Mouse (Mus musculus) lung, adult 18-20 months (tissue): ENCODE measurements around the gene Macf1.
"Not testable (repeated sequence)": the region's sequence is repeated elsewhere in the genome, so short reads cannot be mapped to it uniquely, and the experiment has no call there.

Source experiments
- DNase-seq, 2 experiments: peaks; one replicate each; pipeline ENCODE4 v3.0.0; 2022; ENCODE audit warnings: mixed read lengths in 2 of 2

Gene Macf1

DNA sequence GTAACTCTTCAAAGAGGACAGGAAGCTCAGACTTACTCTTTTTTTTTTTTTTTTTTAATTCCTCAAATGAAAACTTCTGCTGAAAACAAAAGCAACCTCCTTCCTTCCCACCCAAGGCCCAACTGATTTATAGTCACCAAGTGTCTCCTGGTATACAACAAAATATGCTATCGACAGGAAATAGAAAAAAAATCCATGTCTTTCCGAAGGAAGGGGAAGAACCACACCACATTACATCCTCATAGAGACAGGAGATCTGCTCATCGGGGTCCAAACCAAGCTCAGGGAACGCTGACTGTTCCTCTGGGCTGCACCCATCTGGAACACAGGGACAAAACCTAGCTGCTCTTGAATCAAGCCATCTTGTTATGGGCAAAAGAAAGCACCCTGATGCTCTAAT, 50.3 kb downstream of the Macf1 start:
- DNase-seq = no peak

DNA sequence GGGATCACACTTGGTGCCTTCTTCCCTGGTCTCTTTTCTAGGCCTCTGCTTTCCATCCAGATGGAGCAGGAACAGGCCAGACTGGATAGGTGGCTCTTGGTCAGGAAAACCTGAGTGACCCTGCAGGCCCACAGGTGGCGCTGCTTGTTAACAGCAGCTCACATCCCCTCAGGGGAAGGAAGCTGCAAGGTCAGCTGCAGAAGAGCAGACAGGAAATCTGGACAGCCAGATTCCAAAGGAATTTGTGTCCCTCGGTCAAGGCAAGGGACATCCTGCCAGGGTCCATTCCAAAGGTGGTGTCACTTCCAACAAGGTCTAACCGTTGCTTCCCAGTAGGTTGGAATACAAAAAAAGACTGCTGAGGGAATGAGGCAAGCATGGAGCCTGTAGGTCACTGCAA, 50.8 kb downstream of the Macf1 start:
- peak; percentile 85 to 88 for DNase-seq

DNA sequence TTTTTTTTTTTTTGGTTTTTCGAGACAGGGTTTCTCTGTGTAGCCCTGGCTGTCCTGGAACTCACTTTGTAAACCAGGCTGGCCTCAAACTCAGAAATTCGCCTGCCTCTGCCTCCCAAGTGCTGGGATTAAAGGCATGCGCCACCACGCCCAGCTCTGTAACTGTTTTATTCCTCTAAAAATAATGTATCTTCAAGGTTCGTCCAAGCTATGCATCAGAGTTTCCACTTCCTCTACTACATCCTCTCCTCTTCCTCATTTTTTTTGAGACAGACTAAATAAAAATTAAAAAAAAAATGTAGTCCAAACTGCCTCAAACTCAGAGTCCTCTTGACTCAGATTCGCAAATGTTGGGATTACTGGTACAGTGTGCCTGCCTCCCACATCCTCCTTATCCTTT, 52.0 kb downstream of the Macf1 start:
- DNase-seq = not testable (repeated sequence)

DNA sequence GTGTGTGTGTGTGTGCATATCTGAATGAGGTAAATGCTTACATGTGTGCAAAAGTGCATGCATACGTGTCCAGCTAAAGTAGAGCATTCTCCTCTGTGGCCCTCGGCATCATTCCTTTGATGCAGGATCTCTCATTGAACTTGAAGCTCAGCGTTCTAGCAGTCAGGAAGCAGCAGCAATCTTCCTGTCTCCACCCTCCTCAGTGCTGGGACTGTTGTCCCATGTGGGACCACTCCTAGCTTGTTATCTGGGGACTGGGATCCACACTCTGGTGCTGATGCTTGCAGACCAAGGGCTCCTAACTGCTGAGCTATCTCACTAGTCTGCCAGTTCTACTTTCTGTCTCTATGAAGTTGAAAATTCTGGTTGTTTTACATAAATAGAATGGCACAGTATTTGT, 52.5 kb downstream of the Macf1 start:
- DNase-seq = no peak

DNA sequence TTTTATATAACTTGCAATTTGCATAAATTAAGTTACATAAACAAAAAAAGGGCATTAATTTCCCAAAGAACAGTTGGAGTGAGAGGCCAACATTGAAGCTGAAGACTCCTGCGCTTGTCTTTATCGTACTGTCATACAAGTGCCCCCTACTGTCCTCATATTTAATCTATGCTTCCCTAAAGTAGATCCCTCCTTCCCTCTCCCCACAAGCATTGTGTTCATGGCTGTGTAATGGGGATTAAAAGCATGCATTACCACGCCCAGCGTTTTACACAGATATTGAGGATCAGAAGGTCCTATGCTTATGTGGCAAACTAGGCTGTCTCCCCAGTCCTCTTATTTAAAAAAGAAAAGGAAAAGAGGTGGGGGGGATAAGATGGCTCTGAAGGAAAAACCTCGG, 56.5 kb downstream of the Macf1 start:
- DNase-seq = no peak

DNA sequence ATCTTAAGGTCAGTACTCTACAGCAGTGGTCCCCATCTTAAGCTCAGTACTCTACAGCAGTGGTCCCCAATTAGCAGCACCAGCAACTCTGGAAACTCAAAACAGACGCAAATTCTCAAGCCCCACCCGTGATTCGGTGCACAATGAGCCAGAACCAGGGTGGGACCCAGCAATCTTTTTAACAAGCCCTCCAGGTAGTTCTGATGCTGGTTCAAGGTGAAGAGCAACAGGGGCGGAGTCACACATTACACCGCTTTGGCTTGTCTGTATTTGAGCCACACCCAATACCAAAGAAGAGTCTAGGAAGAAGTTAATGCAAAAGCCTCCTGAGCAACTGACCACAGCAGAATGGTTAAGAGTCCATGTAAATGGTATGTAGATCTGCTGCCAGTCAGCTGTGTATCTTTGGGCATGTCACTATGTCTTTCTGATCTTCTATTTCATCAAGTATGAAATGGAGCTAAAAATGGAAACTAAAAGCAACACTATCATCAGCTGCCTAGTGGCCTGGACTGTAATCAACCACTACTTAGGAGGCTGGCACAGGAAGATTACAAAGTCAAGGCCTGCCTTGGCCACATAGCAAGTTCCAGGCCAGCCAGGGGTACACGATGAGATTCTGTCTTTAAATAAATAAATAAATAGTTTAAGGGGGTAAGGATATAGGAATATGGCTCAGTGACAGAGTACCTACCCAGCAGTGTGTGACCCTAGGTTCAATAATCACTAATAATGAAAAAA, 58.7 kb downstream of the Macf1 start:
- DNase-seq = no peak

DNA sequence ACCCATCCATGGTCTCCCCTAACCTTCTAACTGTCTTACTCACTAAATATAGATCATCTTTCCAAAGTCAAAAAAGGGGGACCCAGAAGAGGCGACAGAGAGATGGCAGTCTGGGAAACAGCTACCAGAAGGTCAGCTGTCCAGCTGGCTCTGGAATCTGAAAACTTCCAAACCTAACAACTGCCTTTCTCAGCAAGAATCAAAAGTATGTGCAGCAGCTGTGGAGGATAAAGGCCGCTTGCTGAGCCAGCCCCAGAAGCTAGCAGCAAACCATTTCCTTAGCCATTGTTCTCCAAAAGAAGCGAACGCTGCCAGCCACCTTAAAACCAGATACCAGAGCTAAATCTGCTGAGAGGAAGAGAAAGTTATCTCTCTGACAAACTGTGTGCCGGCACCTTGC, 59.7 kb downstream of the Macf1 start:
- peak; percentile 37 to 46 for DNase-seq

DNA sequence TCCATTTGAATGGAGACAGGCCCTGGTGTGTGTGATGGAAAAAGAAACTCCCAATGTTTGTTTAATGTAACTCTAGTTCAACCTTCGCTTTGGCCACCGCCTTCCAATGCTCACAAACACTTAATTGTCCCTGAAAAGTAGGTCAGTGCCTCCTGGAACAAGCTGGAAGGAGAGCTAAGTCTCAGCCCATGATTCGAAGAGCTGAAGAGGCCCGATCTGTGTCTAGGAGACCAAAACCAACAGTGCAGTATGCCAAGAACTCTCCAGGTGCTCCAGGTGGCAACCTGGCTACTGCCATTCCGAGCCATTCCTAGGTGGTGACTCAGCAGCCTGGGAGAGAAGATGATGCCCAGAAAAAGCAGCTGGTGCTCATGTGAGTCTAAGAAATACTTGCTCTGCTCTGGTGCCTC, 60.4 kb downstream of the Macf1 start:
- DNase-seq = peak; percentile 85 to 92

DNA sequence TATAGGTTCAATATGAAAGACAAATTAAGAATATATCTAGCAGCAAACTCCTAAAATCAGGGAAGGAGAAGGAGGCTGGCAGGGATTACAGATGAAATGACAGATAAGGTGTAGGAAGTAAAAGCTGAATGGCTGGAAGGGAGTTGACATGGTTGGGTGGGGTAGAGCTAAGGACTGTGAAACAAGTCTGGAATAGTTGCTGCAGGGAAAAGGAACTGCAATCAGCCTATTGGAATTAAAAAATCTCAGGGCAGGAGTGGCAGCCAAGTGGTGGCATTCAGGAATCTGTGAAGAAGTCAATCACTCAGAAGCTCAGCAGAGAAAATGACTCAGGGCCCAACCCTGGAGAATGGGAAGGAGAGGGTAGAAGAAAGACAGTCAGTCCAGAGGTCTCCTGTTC, 62.4 kb downstream of the Macf1 start:
- peak in 1 of 2 experiments; percentile 59 for DNase-seq

DNA sequence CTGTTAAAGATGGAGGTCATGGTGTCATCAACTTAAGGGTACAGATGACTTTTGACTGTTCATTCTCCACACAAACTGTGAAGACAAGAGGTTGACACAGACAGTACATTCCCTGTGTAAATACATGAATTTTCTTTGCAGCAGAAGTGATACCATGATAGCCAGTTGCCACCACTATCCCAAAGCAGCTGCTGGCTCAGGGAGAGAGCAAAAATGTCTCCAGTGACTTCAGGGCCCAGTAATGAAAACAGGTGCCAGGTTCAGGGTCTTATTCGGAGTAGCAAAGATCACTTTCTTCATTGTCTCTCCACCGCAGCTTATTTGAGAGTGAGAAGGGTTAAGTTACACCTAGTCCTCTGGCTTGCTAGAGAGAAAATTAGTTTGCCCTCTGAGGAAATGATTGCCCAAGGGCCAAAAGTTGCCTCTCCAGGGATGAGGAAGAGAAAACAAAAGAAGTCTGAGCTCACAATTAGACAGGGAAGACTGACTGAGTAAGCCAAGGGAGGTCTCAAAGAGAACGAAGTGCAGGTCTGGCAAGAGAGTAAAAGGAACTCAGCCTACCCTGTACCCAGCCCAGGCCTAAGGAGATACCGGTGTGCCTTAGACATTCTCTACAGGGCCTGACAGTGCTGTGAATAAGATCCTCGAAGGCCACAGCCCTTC, 66.3 kb downstream of the Macf1 start:
- DNase-seq = no peak

DNA sequence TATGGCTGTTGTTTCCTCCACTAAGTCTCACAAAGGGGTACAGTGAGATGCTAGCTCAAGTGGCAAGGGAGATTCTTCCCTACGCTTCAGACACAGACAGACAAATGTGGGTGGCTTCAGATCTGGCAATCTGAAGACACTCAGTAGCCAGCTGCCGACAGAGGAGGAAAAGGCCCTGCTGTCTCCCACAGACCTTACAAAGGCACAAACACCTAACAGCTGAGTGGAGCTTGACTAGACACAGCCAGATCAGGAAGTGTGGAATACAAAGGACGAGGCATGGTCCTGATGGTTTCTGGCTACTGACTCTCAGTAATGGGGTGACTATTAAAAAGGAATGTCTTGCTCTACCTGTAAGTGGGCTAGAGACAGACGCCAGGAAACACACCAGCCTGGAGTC, 67.2 kb downstream of the Macf1 start:
- DNase-seq = peak in 1 of 2 experiments; percentile 46

DNA sequence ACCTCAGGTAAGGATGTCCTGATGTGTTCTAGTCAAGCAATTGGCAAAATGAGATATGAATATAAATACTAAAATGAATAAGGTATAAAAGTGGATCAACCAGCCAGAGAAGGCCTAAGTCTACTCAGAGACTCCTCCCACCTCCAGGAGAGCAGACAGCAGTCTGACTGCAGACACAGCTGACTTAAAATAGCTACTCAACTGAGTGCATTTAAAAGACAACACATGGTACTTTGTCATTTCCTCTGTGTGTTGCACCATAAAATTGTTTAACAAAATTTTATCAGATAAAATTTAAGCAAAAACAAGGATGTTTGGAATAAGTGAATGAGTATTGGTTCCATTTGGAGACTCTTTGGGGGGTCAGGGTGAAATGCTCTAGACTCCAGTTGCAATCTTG, 67.7 kb downstream of the Macf1 start:
- peak in 1 of 2 experiments; percentile 52 for DNase-seq

DNA sequence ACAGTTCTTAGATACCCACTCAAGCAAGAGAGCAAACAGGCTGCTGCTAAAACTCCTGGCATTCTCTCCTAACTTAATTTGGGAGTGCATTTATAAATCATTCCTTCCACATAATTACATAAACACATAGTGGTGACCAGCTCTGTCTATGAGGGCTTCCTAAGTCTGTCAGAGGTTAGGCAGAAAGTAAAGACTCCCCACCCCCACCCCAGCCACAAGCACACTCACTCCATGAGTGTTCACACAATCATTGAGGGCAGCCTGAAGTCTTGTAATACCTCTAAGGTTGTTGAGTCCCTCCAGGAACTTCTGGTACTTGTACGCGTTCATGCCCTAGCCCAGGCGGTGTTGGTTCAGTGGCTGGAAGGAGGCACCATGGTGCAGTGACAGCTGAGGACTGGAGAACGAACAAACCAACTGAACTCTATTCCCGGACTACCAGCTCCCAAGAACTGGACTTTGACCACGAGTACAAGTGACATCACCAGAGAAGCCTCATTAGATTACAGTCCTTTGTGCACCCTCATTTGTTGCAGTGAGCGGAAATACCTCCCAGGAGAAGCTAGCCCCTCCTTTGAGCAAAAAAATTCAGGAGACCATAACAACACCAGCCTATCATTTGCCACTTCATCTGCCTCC, 70.7 kb downstream of the Macf1 start:
- peak; percentile 53 to 64 for DNase-seq

DNA sequence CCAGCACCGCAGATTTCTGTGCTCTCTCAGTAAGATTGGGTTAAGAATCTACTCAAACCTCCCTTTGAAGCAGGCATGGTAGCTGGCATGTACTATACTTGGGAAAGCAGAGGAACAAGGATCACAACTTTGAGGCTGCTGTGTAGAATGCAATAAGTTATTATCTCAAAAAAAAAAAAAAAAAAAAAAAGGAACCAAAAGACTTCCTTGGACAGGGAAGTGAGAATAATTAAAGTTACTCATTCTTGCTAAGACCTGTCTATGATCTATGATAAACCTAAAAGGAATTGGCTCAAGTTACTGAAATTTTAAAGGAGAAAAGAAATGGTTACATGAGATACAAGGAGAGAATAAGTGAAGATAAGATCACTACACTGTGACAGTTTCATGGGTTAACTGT, 72.2 kb downstream of the Macf1 start:
- DNase-seq = no peak

DNA sequence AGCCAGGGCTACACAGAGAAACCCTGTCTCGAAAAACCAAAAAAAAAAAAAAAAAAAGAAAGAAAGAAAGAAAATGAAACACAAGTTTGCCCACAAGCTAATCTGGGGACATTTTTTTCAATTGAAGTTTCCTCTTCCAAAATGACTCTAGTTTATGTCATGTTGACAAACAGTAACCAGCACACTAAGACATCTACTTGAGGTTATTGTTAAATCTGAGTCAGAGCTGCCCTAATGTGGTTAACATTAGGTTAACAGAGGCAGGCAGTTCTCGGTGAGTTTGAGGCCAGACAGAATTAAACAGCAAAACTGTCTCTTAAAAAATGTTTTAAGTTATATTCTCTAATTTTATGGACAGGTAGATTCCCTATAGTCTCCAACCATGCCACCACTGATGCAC, 72.9 kb downstream of the Macf1 start:
- no peak for DNase-seq

DNA sequence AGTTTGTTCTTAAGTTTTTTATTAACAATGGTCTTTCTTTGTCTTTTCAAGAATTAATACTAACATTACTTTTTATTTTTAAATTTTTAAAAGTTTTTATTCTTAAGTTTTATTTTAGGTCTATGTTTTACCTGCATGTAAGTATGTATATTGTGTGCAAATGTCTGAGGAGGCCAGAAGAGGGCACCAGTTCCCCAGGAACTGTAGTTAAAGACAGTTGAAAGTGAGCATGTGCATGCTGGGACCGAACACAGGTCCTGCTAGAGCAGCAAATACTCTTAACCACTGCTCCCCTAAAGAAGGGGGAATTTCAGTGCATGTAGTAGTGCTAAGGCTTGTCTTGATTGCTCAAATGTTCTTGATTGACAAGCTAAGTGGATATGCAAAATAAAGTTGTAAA, 77.0 kb downstream of the Macf1 start:
- DNase-seq = no peak

DNA sequence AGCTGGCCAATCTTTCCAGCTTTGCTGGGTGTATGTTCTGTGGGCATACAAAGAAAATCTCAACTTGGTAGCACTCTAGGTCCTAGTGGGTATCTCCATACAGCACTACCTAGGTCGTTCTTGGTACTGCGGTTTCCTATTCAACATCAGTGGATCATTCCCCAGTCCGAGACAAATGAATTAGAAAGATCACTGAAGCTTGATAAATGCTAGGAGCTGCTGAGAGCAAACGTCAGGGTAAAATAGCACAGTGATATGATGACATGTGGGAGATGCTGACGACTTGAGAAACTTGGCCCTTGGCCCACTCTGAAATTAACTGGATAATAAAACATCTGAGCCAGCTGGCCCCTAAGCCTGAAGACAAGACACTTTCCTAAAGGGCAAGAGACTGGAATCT, 78.2 kb downstream of the Macf1 start:
- no peak for DNase-seq

DNA sequence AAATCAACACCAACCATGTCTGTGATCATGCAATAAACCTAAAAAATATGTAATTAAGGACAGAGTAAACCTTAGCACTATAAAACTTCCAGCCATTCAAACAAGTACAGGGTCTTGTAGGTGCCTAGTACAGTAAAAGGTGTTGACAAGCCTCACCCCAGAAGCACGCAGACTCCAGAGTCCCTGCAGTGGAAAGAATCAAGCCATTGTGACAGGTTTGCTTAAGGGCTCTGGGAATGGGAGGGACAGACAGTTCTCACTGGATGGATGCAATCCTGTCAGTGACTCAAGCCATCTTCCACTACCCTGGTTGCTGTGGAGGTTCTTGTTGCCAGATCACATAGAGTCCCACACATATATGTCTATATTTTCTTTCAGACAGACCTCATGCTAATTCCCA, 78.9 kb downstream of the Macf1 start:
- DNase-seq = no peak

DNA sequence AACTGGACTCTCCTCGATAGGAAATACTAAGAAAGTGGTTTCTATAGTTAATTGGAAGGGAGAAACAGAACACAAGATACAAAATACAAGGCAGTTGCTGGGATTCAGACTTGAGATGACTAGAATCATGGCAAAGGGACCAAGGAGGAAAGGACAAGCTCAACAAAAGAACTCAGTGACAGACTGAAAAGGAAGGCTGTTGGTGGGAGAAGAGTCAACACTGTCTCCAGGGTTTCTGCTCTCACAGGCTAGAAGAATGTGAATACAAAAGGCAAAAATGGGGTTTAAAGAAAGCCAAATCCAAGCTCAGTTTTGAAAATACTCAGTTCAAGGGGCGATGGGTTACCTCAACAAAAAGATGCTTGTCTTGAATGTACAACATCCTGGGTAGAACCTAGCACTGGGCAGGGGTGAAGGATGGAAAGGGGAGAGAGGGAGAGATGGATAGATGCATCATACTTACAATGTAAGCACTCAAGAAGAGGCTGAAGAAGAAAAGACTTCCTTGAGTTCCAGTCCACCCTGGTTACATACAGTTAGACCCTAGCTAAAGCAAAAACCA, 81.4 kb downstream of the Macf1 start:
- no peak for DNase-seq

DNA sequence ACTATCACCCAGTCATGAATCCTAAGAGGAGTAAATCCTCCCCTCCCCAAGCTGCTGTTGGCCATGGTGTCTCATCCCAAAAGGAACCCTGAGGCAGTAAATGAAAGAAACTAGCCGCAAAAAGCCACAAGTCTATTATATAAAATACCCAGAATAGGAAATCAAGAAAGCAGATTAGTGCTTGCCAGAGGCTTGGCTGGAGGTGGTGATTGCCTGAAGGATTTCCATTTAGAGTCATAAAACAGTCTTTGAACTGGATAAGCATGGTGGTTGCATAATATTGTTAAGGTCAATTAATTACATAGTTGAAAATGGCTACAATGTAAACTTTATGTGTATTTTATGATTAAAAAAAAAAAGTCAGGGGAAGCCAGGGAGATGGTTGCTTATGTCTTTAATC, 83.1 kb downstream of the Macf1 start:
- no peak for DNase-seq

DNA sequence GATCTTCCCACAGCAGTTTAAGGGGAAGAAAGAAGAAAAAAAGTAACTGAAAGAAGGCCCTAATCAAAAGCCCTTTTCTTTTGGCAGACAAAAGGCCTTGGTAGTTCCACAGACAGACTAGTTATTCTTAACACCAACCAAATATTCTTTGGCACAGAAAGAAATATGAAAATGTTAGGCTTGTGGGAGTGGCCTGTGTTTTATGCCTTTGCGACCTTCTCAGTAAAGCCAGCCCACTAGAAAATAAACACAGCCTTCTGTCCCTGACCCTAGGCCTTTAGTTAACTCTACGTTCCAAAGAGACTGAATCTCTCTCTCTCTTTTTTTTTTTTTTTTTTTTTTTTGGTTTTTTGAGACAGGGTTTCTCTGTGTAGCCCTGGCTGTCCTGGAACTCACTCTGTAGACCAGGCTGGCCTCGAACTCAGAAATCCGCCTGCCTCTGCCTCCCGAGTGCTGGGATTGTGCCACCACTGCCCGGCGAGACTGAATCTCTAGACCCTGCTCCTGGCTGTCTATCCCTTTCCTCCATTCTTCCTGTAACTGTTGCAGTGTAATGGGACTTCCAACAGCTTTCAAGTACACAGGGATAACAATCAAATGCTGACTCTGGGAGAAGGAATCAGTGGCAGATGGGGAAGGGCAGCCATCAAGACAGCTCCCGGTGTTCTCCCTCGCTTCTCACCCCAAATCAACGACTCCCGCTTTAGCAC, 85.5 kb downstream of the Macf1 start:
- no peak for DNase-seq

DNA sequence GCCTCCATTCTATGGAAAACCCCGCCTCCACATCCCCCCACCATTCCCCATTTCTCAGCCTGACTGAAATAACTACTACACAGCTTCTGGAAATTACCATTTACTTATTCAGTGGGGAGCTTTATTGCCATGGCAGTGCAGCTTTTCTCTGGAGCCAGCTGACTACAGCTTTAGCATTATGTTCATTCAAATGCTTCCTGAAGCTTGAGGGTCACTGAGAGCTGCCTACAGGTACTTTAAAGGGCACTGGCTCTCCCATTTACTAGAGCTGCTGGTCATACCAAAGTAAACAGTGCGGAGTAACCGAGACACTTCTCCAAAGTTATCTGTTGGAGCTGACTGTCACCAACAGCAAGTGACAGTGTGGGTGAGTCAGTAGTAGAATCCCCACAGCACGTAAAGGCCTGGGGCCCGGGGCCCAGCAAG, 89.8 kb downstream of the Macf1 start:
- no peak for DNase-seq

DNA sequence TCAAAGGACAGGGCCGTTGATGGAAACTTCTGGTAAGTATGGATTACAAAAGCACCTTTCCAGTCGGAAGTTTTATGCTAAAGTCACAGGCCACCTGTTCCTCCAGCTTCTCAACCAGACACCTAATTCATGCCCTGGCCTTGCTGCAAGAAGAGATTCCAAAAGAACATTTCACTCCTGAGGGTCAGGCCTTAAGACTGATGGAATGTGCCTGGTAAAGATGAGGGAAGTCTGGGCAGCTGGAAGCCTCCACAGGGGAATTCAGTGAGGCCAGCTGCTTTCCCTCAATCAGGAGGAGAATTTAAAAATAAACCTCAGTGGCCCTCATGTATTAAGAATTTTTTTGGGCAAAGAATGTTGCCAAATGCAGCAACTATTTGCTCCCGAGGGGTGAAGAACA, 90.5 kb downstream of the Macf1 start:
- DNase-seq = peak in 1 of 2 experiments; percentile 52
